Mouse (Mus musculus) lung, postnatal 0 days (tissue): Measurements from ENCODE around the gene Hoga1.

Experiments used
- CTCF ChIP-seq: IDR thresholded peaks from 2 replicates; pipeline ENCODE4 v1.5.1; 2016; ENCODE audit warnings: antibody characterized with exemption, mild to moderate bottlenecking
- EP300 ChIP-seq: IDR thresholded peaks from 2 replicates; pipeline ENCODE4 v1.6.1; 2016; ENCODE audit warnings: antibody characterized with exemption, mild to moderate bottlenecking, control low read depth

DNA sequence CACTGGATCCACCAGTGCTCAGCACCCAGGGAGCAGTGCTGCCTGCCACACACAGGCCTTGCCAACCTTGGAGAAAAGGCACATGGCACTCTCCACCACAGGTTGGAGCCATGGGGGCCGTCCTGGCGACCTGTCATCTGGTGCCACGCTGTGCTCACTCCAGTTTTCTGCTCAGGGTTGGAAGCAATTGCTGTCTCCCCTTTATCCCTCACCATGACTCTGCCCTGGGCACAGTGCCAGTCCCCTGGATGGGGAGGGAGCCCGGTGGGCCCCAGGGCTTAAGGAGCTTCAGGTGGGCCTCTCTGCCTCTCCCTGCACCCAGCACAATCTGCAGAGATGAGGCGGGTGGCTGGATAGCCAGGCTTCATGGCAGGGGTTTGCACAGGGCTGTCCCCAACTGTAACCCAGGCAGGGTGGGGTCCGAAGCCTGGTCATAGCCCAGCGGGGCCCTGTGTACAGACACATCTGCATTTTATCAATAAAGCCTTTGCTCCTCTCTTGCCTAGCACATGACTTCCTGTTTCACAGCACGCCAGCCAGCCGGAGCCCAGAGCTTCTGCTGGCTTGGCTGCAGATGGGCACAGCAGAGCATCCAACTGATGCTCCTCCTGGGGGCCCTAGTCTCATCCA, 11.1 kb upstream of the Hoga1 start:
- TF ChIP-seq CTCF (no peak), EP300 (no peak)
